Mouse (Mus musculus) gastrocnemius, postnatal 10 days (tissue): ENCODE data around the gene Hnrnph2. TPM values are rescaled to one million over a fixed set of nuclear protein-coding genes. Genes with fewer than 3 reads are reported as not detected.

ENCODE experiments used
- DNase-seq: peaks from one replicate; pipeline ENCODE4 v3.0.0; 2021; ENCODE audit warnings: mixed read lengths
- total RNA-seq, 2 experiments: library from RNA; stranded (reverse); gene quantifications; 2 replicates each; pipeline ENCODE4 v1.2.3; 2021

Gene Hnrnph2
- total RNA-seq, 2 experiments from 2014 or later: 59.1 to 65.2 TPM

DNA sequence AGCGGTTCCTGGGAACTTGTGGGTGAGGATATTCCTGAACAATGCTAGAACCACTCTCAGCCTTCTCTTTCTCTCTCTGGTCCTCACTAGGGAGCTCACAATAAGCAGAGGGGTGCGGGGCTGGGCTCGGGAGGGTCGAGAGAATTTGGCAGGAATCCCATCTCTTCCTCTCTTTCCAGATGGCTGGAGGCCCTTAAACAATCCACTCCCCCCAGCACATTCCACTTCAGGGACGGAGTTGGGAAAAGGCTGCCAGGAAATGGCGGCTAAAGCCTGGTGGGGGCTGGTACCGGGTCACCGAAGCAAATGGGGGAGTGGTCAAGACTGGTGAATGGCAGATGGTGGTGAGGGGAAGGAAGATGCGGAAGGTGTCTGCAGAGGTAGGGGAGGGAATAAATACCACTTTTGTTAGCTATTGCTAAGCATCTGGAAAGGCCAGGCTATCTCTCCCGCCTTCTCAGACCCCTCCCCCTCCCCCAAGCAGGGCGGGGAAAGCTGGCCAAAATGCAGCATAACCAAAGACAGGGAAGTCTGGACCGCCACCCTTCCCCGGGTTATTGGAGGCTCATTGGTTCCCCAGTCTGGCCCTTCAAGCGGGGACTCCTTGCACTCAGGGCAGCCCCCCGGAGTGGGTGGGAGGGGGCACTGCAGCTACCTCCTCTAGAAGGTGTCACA is 11.4 kb downstream of the Hnrnph2 start:
- peak; percentile 30 for DNase-seq

DNA sequence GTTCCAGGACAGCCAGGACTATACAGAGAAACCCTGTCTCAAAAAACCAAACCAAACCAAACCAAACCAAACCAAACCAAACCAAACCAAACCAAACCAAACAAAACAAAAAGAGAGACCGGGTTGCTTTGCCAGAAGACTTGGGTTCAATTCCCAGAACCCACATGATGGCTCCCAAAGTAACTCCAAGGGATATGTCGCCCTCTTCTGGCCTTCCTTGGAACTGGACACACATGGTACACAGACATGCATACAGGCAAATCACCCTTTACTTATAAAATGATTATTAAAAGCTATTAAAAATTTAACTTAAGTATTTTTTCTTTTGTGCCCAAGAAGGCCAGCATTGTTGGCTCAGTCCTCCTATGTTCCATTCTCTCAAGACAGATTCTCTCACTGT is 13.3 kb downstream of the Hnrnph2 start:
- DNase-seq: no peak

DNA sequence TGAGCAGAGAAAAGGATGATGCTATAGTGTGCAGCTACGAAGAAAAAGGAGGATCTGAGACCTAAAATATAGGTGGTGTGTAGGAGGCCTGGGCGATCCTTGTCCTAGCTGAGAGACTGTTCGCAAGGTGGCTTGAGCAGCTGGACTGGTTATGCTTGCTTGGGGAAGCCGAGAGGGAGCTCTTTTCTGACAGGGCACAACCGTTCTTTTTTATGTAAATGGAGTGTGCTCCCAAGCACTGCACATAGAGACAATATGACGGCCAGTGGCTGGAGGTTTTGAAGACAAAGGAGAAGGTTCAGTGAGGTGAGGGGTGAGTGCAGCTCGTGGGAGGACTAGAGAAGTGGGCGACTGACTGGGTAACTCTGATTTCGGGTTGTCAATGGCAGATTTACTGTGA is 18.7 kb downstream of the Hnrnph2 start:
- no peak for DNase-seq

DNA sequence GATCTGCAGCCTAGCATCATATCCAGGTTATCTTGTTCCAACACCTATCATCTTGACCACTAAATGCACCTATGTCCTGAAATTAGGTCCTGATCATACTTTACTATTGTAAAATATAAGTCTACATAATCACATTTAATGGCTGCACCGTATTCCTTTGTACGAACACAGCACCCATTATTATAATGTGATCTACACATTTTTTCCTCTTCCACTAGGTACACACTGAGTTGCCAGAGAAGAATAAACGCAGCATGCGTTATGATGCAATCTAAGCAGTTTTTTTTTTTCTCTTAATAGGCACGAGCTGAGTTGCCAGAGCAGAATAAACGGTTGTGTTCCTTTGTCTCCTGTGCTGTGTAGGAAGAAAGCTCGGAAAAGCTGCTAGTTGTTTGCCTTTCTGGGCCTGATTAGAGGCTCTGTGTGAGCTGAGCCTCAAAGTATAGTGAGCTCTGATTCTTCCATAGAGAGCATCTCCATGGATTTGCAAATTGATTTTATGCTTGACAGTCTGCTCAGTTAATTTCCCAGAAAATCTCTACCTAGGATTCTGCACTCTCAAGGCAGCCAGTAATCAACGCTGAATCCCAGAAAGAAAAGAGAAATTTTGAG is 19.4 kb downstream of the Hnrnph2 start:
- no peak for DNase-seq

DNA sequence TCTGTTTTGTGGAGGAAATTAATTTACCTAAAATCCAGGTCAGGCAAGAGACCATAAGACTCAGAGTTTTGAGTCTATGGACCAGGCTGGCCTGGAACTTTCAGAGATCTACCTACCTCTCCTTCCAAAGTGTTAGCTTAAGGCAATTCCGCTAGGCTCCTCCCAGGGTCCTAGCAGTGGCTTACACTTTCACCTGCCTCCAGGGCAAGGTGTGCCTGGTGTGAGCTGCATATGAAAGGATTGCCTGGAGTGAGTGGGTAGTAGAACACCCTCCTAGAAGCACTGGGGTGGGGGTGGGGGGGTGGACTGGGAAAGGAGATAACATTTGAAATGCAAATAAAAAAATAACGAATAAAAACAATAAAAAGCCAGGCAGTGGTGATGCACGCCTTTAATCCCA is 20.7 kb downstream of the Hnrnph2 start:
- DNase-seq: no peak

DNA sequence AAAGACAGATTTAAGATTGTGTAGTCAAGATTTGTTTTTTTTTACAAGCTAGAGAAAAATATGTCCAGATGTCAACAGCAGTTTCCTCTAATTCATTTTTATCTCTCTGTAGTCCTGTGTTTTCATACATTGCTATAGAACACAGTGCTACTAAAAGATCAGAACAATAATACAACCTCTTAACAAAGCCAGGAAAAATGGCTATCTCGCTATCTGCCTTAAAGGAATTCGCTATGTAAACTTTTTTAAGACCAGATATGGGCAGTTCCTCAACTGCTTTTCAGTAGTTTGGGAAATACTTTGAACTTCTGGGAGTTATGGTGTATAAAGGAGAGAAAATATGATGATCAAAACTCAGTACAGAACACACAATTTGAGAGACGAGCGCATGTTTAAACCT is 22.4 kb downstream of the Hnrnph2 start:
- DNase-seq: no peak

DNA sequence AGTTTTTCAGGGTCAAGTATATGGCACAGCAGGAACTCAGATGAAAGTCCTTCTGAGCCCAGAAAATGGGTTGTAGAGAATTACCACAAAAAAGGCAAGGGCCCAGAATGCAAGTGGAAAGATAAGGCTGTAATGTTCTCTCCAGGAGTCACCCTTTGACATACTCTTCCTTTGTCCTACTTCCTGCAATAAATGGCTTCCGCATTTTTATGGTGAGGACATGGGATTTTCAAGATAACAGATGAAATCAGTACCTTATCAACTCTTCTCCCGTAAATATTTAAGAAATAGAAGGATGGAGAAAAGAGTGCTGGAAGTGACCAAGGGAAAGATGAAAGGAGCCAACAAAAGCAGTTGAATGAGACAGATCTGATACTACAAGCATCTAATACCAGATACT is 27.2 kb downstream of the Hnrnph2 start:
- DNase-seq: no peak

DNA sequence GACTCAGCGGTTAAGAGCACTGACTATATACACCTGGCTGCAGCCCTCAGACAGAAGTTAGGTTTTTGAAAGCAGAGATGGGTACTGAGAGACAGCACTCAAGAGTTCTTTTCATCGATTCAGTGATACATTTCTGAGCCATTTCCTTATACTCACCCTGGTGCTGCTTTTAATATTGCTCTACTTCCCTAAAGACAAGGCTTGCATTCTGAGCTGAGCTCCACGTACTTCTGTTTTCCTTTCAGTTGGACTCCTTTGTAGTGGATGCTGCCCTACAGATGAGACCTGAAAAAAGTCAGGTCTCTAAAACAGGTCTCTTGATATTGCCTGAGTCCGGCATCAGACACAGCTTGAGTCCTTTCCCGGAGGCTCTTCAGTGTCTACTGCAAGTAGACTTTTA is 31.7 kb downstream of the Hnrnph2 start:
- DNase-seq: no peak

DNA sequence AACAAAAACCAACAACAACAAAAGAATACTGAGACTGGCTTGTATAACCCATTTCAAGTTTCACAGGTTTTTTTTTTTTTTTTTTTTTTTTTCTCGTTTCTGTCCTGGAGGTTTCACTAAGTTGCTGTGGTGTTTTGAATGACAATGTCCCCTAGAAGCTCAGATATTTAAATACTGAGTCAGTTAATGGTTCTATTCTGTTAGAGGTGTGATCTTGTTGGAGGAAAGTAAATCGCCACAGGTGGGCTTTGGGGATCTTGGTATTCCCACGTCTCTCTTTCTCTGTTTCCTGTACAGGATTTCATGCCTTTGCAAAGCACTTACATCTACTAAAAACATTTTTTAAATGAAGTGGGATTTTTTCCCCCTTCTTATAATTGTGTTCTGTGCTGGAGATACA is 34.1 kb downstream of the Hnrnph2 start:
- DNase-seq: no peak

DNA sequence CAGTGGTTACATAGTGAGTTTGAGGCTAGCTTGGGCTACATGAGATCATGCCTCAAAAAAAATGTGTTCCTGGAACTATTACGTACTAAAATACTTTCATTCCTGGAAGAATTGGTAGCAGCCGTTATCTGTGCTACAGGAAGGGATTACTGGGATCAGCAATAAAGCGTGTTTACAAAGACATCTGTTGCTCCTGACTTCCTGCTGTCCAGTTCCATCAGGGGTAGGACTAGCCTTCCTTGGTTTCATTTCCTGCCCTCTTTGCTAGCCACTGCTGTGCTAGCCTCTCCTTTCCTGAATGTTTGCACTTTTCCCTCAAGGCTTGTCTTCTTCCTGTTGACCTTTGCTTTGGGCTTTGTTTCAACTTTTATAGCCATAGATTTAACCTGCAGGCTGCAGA is 34.9 kb downstream of the Hnrnph2 start:
- no peak for DNase-seq

DNA sequence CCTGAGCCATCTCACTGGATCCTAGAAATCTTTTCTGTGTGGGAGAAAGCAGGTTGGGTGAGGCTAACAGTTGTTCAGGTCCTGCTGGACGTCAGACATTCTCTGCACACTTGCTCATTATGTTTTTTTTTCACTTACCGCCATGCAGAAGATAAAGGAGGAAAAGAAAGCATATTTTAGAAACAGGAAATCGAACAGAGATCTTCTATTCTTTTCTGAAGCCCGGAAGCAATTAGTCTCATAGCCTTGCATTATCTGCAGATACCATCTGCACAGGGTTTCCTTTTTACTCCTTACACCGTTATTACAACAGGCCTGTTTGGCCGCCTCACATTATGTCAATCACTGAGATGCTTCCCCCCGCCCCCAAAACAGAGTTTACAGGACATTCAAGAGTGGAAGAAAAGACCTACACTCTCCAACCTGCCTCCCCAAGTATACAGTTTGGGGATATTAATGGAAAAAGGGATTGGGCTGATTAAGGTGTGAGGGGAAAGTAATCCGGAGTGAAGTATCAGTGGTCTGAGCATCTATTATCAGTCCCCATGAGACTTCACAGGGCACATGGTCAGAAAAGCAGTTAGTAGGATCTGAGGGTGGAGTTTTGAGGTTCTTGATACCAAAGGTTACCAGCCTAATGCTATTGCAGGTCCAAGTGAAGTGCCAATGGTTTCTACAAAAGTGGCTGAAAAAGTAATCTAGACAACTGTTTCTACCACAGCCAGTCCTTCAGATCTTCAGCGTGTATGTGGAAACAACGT is 40.2 kb downstream of the Hnrnph2 start:
- DNase-seq: no peak

DNA sequence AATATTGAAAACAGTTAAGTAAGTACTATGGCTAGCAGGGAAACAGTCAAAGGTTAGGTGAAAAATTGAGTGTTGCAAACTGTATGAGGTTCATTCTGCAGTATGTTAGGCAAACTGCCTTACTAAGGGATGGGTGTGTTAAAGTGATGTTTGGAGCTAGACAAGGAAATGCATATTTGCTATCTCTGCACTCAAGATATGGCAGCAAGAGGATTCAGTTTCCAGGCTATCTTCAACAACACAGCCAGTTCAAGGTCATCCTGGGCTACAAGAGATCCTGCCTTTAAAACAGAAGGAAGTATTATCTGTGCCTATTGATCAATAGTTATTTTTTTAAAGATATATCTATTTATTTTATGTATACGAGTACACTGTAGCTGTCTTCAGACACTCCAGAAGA is 45.4 kb downstream of the Hnrnph2 start:
- no peak for DNase-seq

DNA sequence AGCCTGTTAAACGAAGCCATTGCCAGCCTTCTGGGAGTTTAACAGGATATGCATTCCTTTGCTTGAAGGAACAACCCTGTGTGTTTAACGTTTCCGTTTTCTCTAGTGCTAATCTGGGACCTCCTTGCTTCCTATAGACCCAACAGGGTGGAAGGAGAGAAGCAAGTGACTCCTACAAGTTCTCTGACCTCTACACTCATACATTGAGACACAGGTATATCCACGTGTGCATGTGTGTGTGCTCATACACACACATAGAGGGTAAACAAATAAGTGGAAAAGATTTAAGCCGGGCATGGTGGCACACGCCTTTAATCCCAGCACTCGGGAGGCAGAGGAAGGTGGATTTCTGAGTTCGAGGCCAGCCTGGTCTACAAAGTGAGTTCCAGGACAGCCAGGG is 46.4 kb downstream of the Hnrnph2 start:
- no peak for DNase-seq

DNA sequence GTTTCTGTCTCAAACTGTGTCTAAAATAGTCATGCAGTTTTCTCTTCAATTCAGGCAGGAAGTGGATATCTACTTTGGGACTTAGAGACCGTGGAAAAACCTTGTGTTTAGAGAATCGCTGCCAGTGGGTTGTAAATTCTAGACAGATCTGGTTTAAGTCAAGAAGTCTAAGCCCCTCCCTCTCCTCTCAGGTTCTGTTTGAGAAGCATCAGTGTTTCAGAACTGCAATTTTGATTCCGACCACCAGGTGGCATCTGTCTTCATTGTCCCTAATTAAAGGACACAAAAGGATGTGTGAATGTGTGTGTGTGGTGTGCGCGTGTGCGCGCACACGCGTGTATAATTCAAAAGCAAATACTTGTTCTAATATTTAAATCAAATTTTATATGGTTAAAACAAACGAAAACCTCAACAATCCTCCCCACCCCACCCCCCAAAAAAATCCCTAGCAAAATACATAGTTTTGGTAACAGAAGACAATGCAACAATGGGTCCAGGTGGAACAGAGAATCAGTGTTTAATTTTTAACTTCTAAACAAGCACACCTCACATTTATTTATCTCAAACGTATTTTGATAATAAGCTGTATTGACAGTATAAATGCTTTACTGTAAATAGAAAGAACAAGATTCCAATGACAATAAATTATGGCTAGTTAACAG is 47.2 kb downstream of the Hnrnph2 start:
- DNase-seq: peak; percentile 70

DNA sequence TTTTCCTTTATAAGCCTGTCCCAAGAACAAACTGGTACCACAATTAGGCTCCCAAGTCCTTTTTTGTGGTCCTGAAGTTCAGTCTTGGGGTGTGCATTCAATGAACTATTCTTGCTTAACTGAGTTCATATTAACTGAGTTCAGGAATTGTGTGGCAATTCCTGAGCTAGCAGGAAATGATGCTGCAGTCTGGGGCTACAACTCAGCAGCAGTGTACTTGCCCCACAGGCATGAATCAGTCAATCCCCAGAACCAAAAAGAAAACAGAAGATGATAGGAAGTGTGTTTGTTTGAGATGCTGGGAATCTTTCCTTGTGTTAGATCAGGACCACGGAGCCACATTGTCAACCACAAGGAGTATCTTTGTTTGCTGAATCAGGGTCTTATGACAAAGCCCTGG is 51.1 kb downstream of the Hnrnph2 start:
- no peak for DNase-seq

Other genes starting within 250 kb of the Hnrnph2 start
- gene Drp2, start 196.6 kb upstream of the Hnrnph2 start, total RNA-seq: 10 to 100 TPM; 14.0 TPM
- not detected for gene Taf7l, start 124.7 kb upstream of the Hnrnph2 start, total RNA-seq
- gene Timm8a1, start 59.3 kb upstream of the Hnrnph2 start, total RNA-seq: 10 to 100 TPM; 16.1 to 19.7 TPM
- gene Btk, start 17.6 kb upstream of the Hnrnph2 start, total RNA-seq: 1 to 10 TPM in 1 of 2 experiments, under 1 TPM in 1; 0.78 to 1.3 TPM
- gene Rpl36a, start 15.5 kb upstream of the Hnrnph2 start, total RNA-seq: 100 to 1,000 TPM; 251 to 261 TPM
- gene Gla, start 54 bp upstream of the Hnrnph2 start, total RNA-seq: 1 to 10 TPM; 2.0 to 2.5 TPM
- 10 to 100 TPM; 25.4 to 29.8 TPM for gene Armcx4, start 85.3 kb downstream of the Hnrnph2 start, total RNA-seq
- gene Armcx1, start 116.8 kb downstream of the Hnrnph2 start, total RNA-seq: 10 to 100 TPM in 1 of 2 experiments, 1 to 10 TPM in 1; 9.4 to 12.7 TPM
- 10 to 100 TPM; 11.2 to 12.7 TPM for gene Armcx6, start 150.2 kb downstream of the Hnrnph2 start, total RNA-seq
- 10 to 100 TPM; 49.8 to 54.3 TPM for gene Armcx3, start 155.4 kb downstream of the Hnrnph2 start, total RNA-seq
- 10 to 100 TPM; 30.9 to 42.7 TPM for gene Armcx2, start 208.0 kb downstream of the Hnrnph2 start, total RNA-seq